Mouse (Mus musculus) thymus, postnatal 0 days (tissue): ENCODE measurements around the gene Rab3a. TPM values are rescaled to one million over a fixed set of nuclear protein-coding genes. Genes with fewer than 3 reads are reported as not detected.

Source experiments
- DNase-seq: peaks from one replicate; pipeline ENCODE4 v3.0.0-alpha.2; 2015; ENCODE audit warnings: low spot score
- polyA plus RNA-seq: library from polyadenylated mRNA; unstranded; fragments of >200 nt; fragmentation: Nextera tagmentation; extraction: Ambion mirVana; gene quantifications from 2 replicates; pipeline ENCODE4 v1.2.1, GENCODE M21; 2015

The Rab3a gene
- polyA plus RNA-seq, 1 experiment from 2014 or later = 7.0 TPM

GRCm38 (mm10) chr8:70772890-70773289, 18.4 kb downstream of the Rab3a start:
- no peak for DNase-seq

DNA sequence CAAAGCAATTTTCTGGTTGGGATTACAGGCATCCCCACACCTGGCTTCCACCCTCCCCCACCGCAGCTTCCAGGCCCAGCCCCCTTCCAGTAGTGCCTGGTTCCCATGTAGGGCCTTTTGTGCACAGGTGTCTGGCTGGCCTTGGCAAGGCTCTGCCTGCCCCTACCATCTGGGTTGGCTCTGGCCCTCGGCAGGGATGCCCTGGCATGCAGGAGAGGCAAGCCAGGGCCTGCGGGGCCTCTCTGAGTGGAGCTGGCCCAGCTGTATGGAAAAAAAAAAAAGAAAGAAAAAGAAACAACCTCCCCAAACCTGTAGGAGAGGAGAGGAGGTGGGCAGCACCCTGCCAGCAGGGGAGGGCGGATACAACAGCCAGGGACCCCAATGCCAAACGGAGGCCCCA, 18.9 kb downstream of the Rab3a start:
- no peak for DNase-seq

- no peak for DNase-seq
Measured at GRCm38 (mm10) chr8:70773833-70774232, 19.4 kb downstream of the Rab3a start.

- no peak for DNase-seq
Measured at GRCm38 (mm10) chr8:70774740-70775139, 20.3 kb downstream of the Rab3a start.

- no peak for DNase-seq
Measured at GRCm38 (mm10) chr8:70775227-70775626, 20.7 kb downstream of the Rab3a start.

GRCm38 (mm10) chr8:70775851-70776495, 21.5 kb downstream of the Rab3a start:
- no peak for DNase-seq

DNA sequence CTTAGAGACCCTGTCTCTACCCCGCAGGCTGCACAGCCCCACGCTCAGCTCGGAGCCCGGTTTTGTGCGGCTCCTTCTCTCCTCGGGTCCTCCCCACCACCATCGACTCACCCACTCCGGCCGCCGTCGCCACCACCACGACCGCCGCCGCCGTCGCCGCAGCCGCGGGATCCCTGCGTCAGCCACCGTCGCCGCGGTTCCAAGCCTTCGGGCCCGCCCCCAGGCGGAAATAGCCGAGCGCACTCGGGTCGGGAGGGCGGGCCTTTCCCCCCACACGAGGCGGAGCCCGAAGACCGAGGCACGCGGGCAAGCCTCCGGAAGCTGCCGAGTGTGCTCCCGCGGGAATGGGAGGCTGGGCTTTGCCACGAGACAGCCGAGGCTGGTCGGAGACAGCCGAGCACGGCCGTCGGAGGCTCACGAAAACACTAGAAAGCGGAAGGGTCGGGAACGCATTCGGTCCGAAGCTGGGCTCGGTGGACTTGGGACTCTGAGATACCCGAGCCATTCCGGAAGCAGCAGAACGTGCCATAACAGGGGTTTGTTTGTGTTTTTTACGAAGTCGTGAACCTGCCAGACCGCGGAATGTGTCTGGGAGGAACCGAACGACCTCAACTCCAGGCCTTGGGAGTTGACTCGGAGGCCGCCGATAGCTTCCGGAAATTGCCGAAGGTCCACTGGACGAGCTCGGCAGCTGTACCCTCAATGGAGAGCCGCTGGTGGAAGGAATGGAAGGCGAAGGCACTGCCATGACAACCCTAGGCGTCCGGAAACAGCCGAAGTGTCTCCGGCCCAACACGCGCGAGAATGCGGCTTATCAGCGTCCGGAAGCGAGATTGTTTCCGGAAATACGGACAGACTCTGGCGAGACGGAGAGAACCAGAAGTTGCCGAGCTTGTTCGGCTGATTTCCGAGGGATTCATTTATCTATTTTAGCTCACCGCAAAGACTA, 22.3 kb downstream of the Rab3a start, which contains the start of gene Pik3r2:
Gene Pik3r2, minus strand, starts transcription at position 218 of the 949 bp plus-strand sequence.
- DNase-seq = peak; percentile 99

DNA sequence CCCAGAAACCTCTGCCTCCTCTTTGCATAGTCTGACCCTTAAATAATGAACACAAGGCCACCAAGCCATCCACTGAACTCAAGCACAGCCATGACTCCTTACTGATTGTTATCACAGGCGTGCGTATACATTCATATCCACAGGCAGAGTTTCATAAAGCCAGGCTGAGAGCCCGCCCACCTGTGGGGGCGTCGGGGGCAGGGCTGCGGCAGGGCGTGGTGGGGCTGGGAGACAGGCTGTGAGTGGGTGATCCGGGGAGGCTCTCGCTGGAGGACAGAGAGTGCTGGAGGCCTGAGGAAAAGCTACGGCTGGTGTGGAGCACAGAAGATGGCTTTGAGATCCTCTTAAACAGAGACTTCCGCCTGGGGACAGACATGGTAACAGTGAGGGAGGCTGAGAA, 25.6 kb downstream of the Rab3a start:
- DNase-seq = no peak

DNA sequence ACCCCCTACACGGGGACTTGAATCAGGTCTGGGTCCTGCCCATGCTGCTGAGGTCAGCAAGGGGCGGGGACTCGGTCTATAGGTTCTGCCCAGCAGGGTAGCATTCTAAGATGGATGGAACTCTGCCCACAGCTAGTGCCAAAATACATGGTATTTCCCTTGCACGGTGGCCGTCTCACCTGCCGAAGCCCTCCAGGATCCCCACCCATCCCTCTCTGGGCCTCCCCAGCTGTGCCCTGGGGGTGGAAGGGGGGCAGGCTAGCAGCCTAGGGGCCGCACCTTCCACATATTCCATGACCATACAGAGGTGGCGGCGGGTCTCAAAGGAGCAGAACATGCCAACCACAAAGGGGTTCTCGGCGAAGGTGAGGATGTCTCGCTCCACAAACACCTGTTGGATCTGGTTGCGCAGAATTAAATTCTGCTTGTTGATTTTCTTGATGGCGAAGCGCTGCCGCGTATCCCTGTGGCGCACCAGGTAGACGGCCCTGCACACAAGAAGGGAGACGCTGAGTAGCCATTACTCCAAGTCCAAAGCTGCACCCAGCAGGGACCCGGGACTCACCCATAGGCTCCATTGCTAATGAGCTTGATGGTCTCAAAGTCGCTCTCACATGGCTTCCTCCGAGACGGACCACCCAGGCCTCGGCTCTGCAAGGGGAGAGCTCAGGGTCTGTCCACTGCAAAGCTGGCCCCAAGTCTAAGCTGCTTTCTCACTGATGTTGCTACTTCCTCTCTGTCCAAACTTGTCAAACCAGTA, 32.0 kb downstream of the Rab3a start:
- no peak for DNase-seq

DNA sequence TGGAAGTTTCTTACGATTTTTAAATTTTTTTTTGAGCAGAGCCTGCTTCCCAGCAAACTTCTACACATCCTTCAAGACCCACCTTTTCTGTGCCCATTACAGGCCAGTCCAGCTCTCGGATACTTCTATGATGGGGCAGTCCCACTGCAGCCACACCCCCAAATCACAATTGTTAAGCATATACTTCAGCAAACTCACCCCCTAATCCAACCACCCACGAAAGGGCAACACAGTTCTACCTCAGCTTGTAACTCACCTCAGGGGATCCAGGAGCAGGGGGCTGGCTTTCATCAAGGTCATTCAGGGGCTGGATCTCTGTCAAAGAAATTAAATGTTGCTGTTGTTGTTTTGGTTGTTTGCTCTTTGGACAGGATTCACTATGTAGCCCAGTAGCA, 32.6 kb downstream of the Rab3a start:
- DNase-seq = no peak

DNA sequence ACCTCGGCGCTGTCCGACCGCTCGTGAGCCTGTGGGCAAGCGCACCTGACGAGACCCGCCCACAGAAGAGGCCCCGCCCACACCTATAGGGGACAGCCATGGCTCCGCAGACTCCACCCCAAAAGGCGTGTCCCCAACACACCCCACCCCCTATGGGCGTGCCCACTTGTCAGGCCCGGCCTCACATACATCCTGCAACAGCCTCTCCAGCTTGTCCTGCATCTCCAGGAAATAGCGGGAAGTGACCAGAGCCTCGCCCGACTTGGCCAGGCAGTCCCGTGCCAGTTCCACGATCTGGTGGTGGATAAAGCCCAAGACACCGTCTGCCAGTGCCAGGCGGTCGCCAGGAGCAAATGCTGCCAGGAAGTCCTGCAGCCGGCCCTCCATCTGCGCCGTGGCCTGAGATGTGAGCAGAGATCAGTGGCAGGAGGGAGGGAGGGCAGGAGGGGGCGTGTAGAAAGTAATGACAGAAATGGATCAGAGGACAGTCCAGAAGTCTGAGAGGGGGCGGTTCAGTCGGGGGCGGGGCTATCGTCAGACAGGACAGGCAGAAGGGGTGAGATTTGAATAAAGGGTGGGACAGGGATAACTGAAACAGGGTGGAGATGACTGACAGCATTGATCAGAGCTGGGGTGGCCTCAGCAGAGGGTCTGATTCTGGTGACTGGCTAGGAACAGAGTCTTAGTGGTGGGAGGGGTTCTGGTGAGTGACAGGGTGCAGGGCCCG, 33.6 kb downstream of the Rab3a start:
- DNase-seq = no peak

DNA sequence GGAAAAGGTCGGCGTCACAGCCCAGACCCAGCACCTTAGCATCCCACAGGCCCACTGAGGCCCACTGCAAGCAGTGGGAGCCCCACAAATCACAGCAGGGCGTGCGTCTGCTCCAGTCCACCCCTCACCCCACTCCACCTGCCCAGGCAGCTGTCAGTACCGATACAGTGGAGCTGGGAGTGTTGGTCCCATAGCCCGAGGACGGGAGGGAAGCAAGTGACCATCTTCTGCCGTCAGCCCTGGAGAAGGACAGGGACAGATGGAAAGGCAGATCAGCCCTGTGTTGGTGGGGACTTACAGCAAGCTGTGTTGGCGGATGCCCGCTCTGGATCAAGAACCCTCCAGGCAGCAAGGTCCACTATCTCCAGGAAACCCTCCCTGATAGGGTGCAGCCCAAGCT, 34.6 kb downstream of the Rab3a start:
- no peak for DNase-seq

DNA sequence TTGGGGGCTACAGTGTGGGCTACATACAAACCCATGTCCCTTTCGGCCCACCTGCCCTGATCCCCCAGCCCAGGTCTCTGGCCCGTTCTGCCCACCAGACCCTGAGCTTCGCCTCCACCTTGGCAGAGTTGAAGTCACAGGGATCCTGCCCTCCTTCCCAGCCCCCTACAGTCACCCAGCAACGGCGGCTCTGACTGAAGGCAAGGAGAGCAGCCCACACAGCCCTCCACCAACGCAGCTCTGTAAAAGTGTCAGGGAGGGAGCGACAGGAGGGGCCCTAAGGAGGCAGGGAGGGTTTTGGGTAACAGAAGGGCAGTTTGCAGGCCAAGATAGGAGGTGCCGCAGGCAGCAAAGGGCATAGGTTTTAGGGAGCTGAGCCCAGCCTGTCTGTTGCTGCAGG, 36.4 kb downstream of the Rab3a start:
- DNase-seq = no peak

- peak; percentile 89 for DNase-seq
Measured at GRCm38 (mm10) chr8:70791294-70791701, 36.8 kb downstream of the Rab3a start.

GRCm38 (mm10) chr8:70791975-70792691, 37.7 kb downstream of the Rab3a start:
- peak; percentile 98 for DNase-seq

DNA sequence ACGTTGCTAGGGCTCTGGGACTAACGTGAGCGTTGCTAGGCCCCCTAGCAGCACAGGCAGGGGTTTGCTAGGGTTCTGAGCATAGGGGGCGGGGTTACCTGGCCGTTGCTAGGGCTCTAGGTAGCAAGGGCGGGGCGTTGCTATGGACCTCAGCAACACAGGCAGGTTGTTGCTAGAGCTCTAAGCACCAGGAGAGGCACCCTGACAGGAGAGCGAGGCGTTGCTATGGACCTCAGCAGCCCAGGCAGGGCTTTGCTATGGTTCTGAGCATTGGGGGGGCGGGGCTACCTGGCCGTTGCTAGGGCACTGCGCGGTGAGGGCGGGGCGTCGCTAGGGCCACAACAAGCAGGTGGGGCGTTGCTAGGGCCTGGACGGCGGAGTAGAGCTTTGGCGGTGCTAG, 38.2 kb downstream of the Rab3a start:
- no peak for DNase-seq

GRCm38 (mm10) chr8:70794215-70794614, 39.7 kb downstream of the Rab3a start:
- DNase-seq = no peak

DNA sequence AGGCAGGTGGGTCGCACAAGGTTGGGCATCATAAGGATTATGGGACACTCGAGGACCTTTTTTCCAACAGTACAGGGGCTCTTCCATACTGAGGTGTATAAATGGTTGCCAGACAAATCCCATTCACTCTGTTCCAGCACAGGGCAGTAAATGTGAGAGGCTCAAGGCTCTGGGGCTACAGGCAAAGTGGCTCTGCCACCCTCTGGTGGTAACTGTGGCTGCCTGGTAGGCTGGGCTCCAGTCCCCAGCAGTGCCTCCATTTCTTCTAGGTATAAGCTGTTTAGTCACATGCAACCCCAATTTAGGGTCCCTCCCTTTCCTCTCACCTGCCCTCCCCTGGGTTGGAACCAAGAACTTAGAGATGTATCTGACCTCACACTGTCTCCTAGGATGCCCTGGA, 40.9 kb downstream of the Rab3a start:
- no peak for DNase-seq

DNA sequence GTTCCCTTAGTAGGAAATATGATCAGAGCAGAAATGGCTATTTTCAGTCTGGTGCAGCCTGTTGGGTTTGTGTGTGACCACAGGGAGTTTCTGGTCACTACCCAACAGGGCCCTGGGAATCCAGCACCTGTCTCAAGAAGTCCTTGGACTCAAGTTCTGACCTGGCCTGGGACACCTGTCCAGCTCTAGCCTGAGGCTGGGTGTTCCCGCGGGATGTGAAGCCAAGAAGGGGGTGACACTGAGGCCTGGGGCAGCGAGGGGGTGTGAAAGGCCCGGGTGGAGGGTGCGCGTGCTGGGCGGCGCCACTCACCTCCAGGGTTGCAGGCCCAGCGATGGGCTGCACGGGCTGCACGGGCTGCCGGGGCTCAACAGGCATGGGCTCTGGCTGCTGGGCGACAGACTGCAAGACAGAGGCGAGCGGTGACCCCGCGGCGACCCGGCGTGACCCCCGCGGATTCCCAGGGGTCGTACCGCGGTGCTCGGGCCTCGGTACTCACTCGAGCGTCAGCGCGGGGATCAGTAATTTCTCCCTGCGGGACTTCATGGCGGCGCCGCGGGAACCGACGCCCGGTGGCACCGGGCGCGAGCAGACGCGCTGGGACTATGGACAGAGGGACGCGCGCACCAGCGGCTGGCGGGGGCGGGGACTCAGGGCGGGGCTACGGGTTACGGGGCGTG, 42.1 kb downstream of the Rab3a start:
- no peak for DNase-seq
